Mouse (Mus musculus) ES-E14 (cell line): ENCODE results near the gene Myo1d. TPM values are rescaled to one million over a fixed set of nuclear protein-coding genes. Genes with fewer than 3 reads are reported as not detected.

Experiments
- DNase-seq: peaks from one replicate; pipeline ENCODE4 v3.0.0-alpha.2; 2013; ENCODE audit warnings: low read depth, low spot score
- H3K27ac ChIP-seq: 2 replicates; pipeline ENCODE4 v1.5.1; 2012; ENCODE audit warnings: low read depth, mild to moderate bottlenecking, low read length, moderate library complexity, mixed read lengths; ENCODE audit not compliant: poor library complexity, insufficient read depth, severe bottlenecking
- H3K36me3 ChIP-seq: 2 replicates; pipeline ENCODE4 v1.6.1; 2012; ENCODE audit warnings: mild to moderate bottlenecking, low read length, moderate library complexity, mixed read lengths; ENCODE audit not compliant: control insufficient read depth, poor library complexity, insufficient read depth, severe bottlenecking
- H3K4me1 ChIP-seq, 2 experiments: fragments of 150-350 bp in 1 of 2; sonication (generic) in 1 of 2; 2 replicates each; pipeline ENCODE4 v1.6.1; 2012; ENCODE audit warnings: low read length in 2 of 2, mild to moderate bottlenecking in 1 of 2, mixed read lengths in 1 of 2; ENCODE audit not compliant: control insufficient read depth in 2 of 2, insufficient read depth in 2 of 2, poor library complexity in 1 of 2
- H3K4me3 ChIP-seq, 2 experiments: fragments of 150-350 bp in 1 of 2; sonication (generic) in 1 of 2; 2 replicates each; pipeline ENCODE4 v1.5.1; 2012; ENCODE audit warnings: low read length in 2 of 2, low read depth in 1 of 2, mild to moderate bottlenecking in 1 of 2, mixed read lengths in 1 of 2; ENCODE audit not compliant: insufficient read depth in 1 of 2, poor library complexity in 1 of 2, severe bottlenecking in 1 of 2
- H3K9ac ChIP-seq: 2 replicates; pipeline ENCODE4 v1.6.1; 2012; ENCODE audit warnings: low read depth, mild to moderate bottlenecking, low read length, mixed read lengths; ENCODE audit not compliant: poor library complexity, insufficient read depth, severe bottlenecking
- H3K9me3 ChIP-seq: fragments of 150-350 bp; sonication (generic); 2 replicates; pipeline ENCODE4 v1.6.1; 2012; ENCODE audit warnings: low read depth, mild to moderate bottlenecking, low read length; ENCODE audit not compliant: control insufficient read depth, insufficient read depth
- CHD2 ChIP-seq: IDR thresholded peaks from 2 replicates; pipeline ENCODE4 v1.6.1; 2014; ENCODE audit warnings: mild to moderate bottlenecking, low read depth, low read length, inconsistent platforms
- HCFC1 ChIP-seq: IDR thresholded peaks from 2 replicates; pipeline ENCODE4 v1.6.1; 2012; ENCODE audit warnings: low read length, inconsistent platforms, borderline replicate concordance; ENCODE audit not compliant: insufficient read depth
- MAFK ChIP-seq: IDR thresholded peaks from 2 replicates; pipeline ENCODE4 v1.6.1; 2014; ENCODE audit warnings: mild to moderate bottlenecking, low read depth, low read length, inconsistent platforms; ENCODE audit not compliant: insufficient read depth
- ZC3H11A ChIP-seq: IDR thresholded peaks from 2 replicates; pipeline ENCODE4 v1.6.1; 2012; ENCODE audit warnings: low read depth, mild to moderate bottlenecking, inconsistent platforms, low read length, borderline replicate concordance
- ZNF384 ChIP-seq: IDR thresholded peaks from 2 replicates; pipeline ENCODE4 v1.6.1; 2012; ENCODE audit warnings: low read depth, low read length, inconsistent platforms
- in situ Hi-C, 2 experiments: fragments of 600-800 bp; cut with MboI; formaldehyde crosslinking; loops; one replicate each; pipeline ENCODE4 v1.15.1; 2025; ENCODE audit warnings: low sequenced_read_pairs in 2 of 2, inconsistent platforms in 1 of 2; ENCODE audit not compliant: unreplicated experiment in 2 of 2
- total RNA-seq: library from RNA; depleted of rRNA; stranded (reverse); fragments of 300-350 nt; gene quantifications from 2 replicates; pipeline ENCODE4 v1.2.3, GENCODE M21; 2012

The Myo1d gene
- total RNA-seq, 1 experiment: 2.9 TPM

GRCm38 (mm10) chr11:80772595-80773210, 7.1 kb downstream of the Myo1d start:
- no peak overlapping the region for H3K4me3 ChIP-seq
- no peaks in the 10 kb centered on the region for H3K36me3 ChIP-seq
- in situ Hi-C loops: no loop called here

GRCm38 (mm10) chr11:80771596-80772250, 8.1 kb downstream of the Myo1d start:
- Histone ChIP-seq H3K9me3 (no peaks in the 10 kb centered on the region), H3K36me3 (no peaks in the 10 kb centered on the region), H3K27ac (no peak overlapping the region), H3K4me3 (no peak overlapping the region), H3K9ac (no peak overlapping the region), H3K4me1 (peaks cover 0 to 5% of the 10 kb centered on the region in 2 experiments; a peak in 2 of 4 replicates)
- TF ChIP-seq HCFC1 (no peak), ZC3H11A (no peak), ZNF384 (no peak), CHD2 (no peak), MAFK (no peak)
- DNase-seq: no peak
- in situ Hi-C loops: no loop called here

More at GRCm38 (mm10) chr11:80772595-80773210, 7.1 kb downstream of the Myo1d start:
- H3K9me3 ChIP-seq: no peaks in the 10 kb centered on the region
- DNase-seq: no peak
- no peak overlapping the region for H3K9ac ChIP-seq
- H3K4me1 ChIP-seq: peaks cover 0 to 5% of the 10 kb centered on the region in 2 experiments; a peak in 2 of 4 replicates
- no peak for TF ChIP-seq HCFC1
- no peak for TF ChIP-seq MAFK
- TF ChIP-seq CHD2: no peak
- TF ChIP-seq ZC3H11A: no peak
- no peak for TF ChIP-seq ZNF384
- H3K27ac ChIP-seq: no peak overlapping the region

GRCm38 (mm10) chr11:80771186-80771585, 8.6 kb downstream of the Myo1d start:
- Histone ChIP-seq H3K36me3 (no peaks in the 10 kb centered on the region), H3K4me3 (no peak overlapping the region), H3K9ac (no peak overlapping the region), H3K9me3 (no peaks in the 10 kb centered on the region), H3K4me1 (peaks cover 0 to 5% of the 10 kb centered on the region in 2 experiments; a peak in 2 of 4 replicates), H3K27ac (no peak overlapping the region)
- no peak for DNase-seq
- TF ChIP-seq CHD2: no peak
- in situ Hi-C loops: no loop called here

- no peak for TF ChIP-seq ZC3H11A
Measured at GRCm38 (mm10) chr11:80767320-80767617, 12.6 kb downstream of the Myo1d start.

More at GRCm38 (mm10) chr11:80767320-80767617, 12.6 kb downstream of the Myo1d start:
- no peaks in the 10 kb centered on the region for H3K9me3 ChIP-seq
- H3K9ac ChIP-seq: no peak overlapping the region
- no peak overlapping the region for H3K4me3 ChIP-seq
- H3K36me3 ChIP-seq: no peaks in the 10 kb centered on the region
- no peak overlapping the region for H3K27ac ChIP-seq
- H3K4me1 ChIP-seq: no peaks in the 10 kb centered on the region
- in situ Hi-C loops: no loop called here
- no peak for DNase-seq
